Mouse (Mus musculus) midbrain, embryonic 16.5 days (tissue): Measurements from ENCODE around the gene Gm37240. TPM values are rescaled to one million over a fixed set of nuclear protein-coding genes. Genes with fewer than 3 reads are reported as not detected.

Experiments used
- ATAC-seq: fragments of 200-750 bp; cut with Nextera tagmentation; 2 replicates; pipeline ENCODE4 v1.8.0; 2017; ENCODE audit warnings: moderate TSS enrichment
- H3K27ac ChIP-seq: fragments of 300-500 bp; sonication (generic); 2 replicates; pipeline ENCODE4 v1.5.1; 2014; ENCODE audit warnings: mild to moderate bottlenecking, low read length, mixed read lengths
- H3K27me3 ChIP-seq: fragments of 300-500 bp; sonication (generic); 2 replicates; pipeline ENCODE4 v1.6.1; 2014; ENCODE audit warnings: low read depth, low read length, mixed read lengths; ENCODE audit not compliant: control insufficient read depth, insufficient read depth
- H3K36me3 ChIP-seq: fragments of 300-500 bp; sonication (generic); 2 replicates; pipeline ENCODE4 v1.6.1; 2014; ENCODE audit warnings: mild to moderate bottlenecking, low read length, moderate library complexity, mixed read lengths; ENCODE audit not compliant: control insufficient read depth, insufficient read depth
- H3K4me1 ChIP-seq: fragments of 300-500 bp; sonication (generic); 2 replicates; pipeline ENCODE4 v1.6.1; 2014; ENCODE audit warnings: mild to moderate bottlenecking, low read length, mixed read lengths; ENCODE audit not compliant: control insufficient read depth, insufficient read depth
- H3K4me2 ChIP-seq: fragments of 300-500 bp; sonication (generic); 2 replicates; pipeline ENCODE4 v1.6.1; 2014; ENCODE audit warnings: mild to moderate bottlenecking, low read length, mixed read lengths
- H3K4me3 ChIP-seq: fragments of 300-500 bp; sonication (generic); 2 replicates; pipeline ENCODE4 v1.5.1; 2014; ENCODE audit warnings: low read depth, mild to moderate bottlenecking, low read length, moderate library complexity, mixed read lengths
- H3K9ac ChIP-seq: fragments of 300-500 bp; sonication (generic); 2 replicates; pipeline ENCODE4 v1.6.1; 2014; ENCODE audit warnings: low read depth, low read length, mixed read lengths
- H3K9me3 ChIP-seq: fragments of 300-500 bp; sonication (generic); replicated peaks from 2 replicates; pipeline ENCODE4 v1.6.1; 2014; ENCODE audit warnings: mild to moderate bottlenecking, low read length, mixed read lengths; ENCODE audit not compliant: control insufficient read depth, poor library complexity, severe bottlenecking
- WGBS: fragments of 180-500 bp; shearing (Covaris S2); extraction: QIAGEN DNeasy Blood & Tissue Kit; methylation state at CpG from one replicate; pipeline ENCODE4 v1.1.7; 2014; 5-methylcytosine and 5-hydroxymethylcytosine counted together
- polyA plus RNA-seq: library from polyadenylated mRNA; unstranded; fragments of >200 nt; fragmentation: Nextera tagmentation; extraction: Ambion mirVana; gene quantifications from 2 replicates; pipeline ENCODE4 v1.2.1, GENCODE M21; 2015

Gene Gm37240
- polyA plus RNA-seq, 1 experiment from 2014 or later, result 0.26 TPM

- no peak for ATAC-seq
- H3K9me3 ChIP-seq, result no peaks in the 10 kb centered on the region
- peak overlapping the region; percentile 65 for H3K27ac ChIP-seq
- peaks cover 4% of the 10 kb centered on the region; the same call in 1 of the 2 replicates for H3K27me3 ChIP-seq
- no peaks in the 10 kb centered on the region for H3K36me3 ChIP-seq
- 4% methylated on average over 6 of the region's 6 CpGs for WGBS
- peak overlapping the region; percentile 40 for H3K4me2 ChIP-seq
- H3K4me1 ChIP-seq, result peaks cover 13% of the 10 kb centered on the region
- H3K4me3 ChIP-seq, result no peak overlapping the region; the same call in 1 of the 2 replicates
- no peak overlapping the region for H3K9ac ChIP-seq
Measured at GRCm38 (mm10) chr3:84732516-84732915, 1154.8 kb downstream of the Gm37240 start.

GRCm38 (mm10) chr3:84732016-84732502 is 1155.3 kb downstream of the Gm37240 start:
- no peaks in the 10 kb centered on the region for H3K9me3 ChIP-seq
- peaks cover 4% of the 10 kb centered on the region; the same call in 1 of the 2 replicates for H3K27me3 ChIP-seq
- H3K4me3 ChIP-seq, result peak overlapping the region; percentile 5; the same call in 1 of the 2 replicates
- 2% methylated on average over 20 of the region's 20 CpGs for WGBS
- H3K9ac ChIP-seq, result 0 out of 2 replicates have a peak overlapping the region, but pooled peaks have one; percentile 16
- peak overlapping the region; percentile 40 for H3K4me2 ChIP-seq
- peak; percentile 75 for ATAC-seq
- H3K36me3 ChIP-seq, result no peaks in the 10 kb centered on the region
- H3K27ac ChIP-seq, result peak overlapping the region; percentile 65
- H3K4me1 ChIP-seq, result peaks cover 13% of the 10 kb centered on the region

- H3K4me2 ChIP-seq, result peak overlapping the region; percentile 40
- 7% methylated on average over 9 of the region's 9 CpGs for WGBS
- no peaks in the 10 kb centered on the region for H3K36me3 ChIP-seq
- peak overlapping the region; percentile 5; the same call in 1 of the 2 replicates for H3K4me3 ChIP-seq
- H3K9me3 ChIP-seq, result no peaks in the 10 kb centered on the region
- H3K4me1 ChIP-seq, result peaks cover 13% of the 10 kb centered on the region
- 0 out of 2 replicates have a peak overlapping the region, but pooled peaks have one; percentile 16 for H3K9ac ChIP-seq
- H3K27me3 ChIP-seq, result peaks cover 4% of the 10 kb centered on the region; the same call in 1 of the 2 replicates
- ATAC-seq, result 0 out of 2 replicates have a peak, but pooled peaks have one; percentile 4
- H3K27ac ChIP-seq, result peak overlapping the region; percentile 65
Measured at GRCm38 (mm10) chr3:84731403-84732015, 1155.8 kb downstream of the Gm37240 start.

- no peak for ATAC-seq
- Histone ChIP-seq H3K4me1 (peaks cover 13% of the 10 kb centered on the region), H3K9me3 (no peaks in the 10 kb centered on the region), H3K27me3 (peaks cover 4% of the 10 kb centered on the region; the same call in 1 of the 2 replicates), H3K27ac (peak overlapping the region; percentile 52), H3K4me2 (peak overlapping the region; percentile 40), H3K36me3 (no peaks in the 10 kb centered on the region), H3K9ac (no peak overlapping the region; the same call in 1 of the 2 replicates), H3K4me3 (no peak overlapping the region)
- 28% methylated on average over 5 of the region's 5 CpGs for WGBS
Measured at GRCm38 (mm10) chr3:84731003-84731402, 1156.3 kb downstream of the Gm37240 start.

- ATAC-seq, result no peak
- peaks cover 4% of the 10 kb centered on the region; the same call in 1 of the 2 replicates for H3K27me3 ChIP-seq
- no peak overlapping the region for H3K27ac ChIP-seq
- H3K4me1 ChIP-seq, result peaks cover 13% of the 10 kb centered on the region
- 83% methylated on average over 6 of the region's 6 CpGs for WGBS
- H3K9me3 ChIP-seq, result no peaks in the 10 kb centered on the region
- H3K36me3 ChIP-seq, result no peaks in the 10 kb centered on the region
- H3K9ac ChIP-seq, result no peak overlapping the region
- H3K4me3 ChIP-seq, result no peak overlapping the region
- H3K4me2 ChIP-seq, result no peak overlapping the region
Measured at GRCm38 (mm10) chr3:84729806-84730205, 1157.5 kb downstream of the Gm37240 start.

GRCm38 (mm10) chr3:84723996-84724395 is 1163.3 kb downstream of the Gm37240 start:
- H3K4me1 ChIP-seq, result no peaks in the 10 kb centered on the region
- H3K4me3 ChIP-seq, result no peak overlapping the region
- ATAC-seq, result no peak
- no peaks in the 10 kb centered on the region for H3K36me3 ChIP-seq
- H3K27me3 ChIP-seq, result peaks cover 4% of the 10 kb centered on the region; the same call in 1 of the 2 replicates
- H3K4me2 ChIP-seq, result no peak overlapping the region
- no peaks in the 10 kb centered on the region for H3K9me3 ChIP-seq
- no peak overlapping the region for H3K9ac ChIP-seq
- no peak overlapping the region for H3K27ac ChIP-seq
- 60% methylated on average over 5 of the region's 5 CpGs for WGBS

GRCm38 (mm10) chr3:84722680-84723079 is 1164.6 kb downstream of the Gm37240 start:
- Histone ChIP-seq H3K4me2 (no peak overlapping the region), H3K9ac (no peak overlapping the region), H3K36me3 (no peaks in the 10 kb centered on the region), H3K4me3 (no peak overlapping the region), H3K27me3 (no peaks in the 10 kb centered on the region; the same call in 1 of the 2 replicates), H3K9me3 (no peaks in the 10 kb centered on the region), H3K4me1 (no peaks in the 10 kb centered on the region), H3K27ac (no peak overlapping the region)
- 100% methylated on average over 4 of the region's 4 CpGs for WGBS
- no peak for ATAC-seq

GRCm38 (mm10) chr3:84715073-84715768 is 1172.1 kb downstream of the Gm37240 start:
- 93% methylated on average over 15 of the region's 15 CpGs for WGBS
- no peaks in the 10 kb centered on the region for H3K4me1 ChIP-seq

GRCm38 (mm10) chr3:84712941-84713340 is 1174.4 kb downstream of the Gm37240 start:
- Histone ChIP-seq H3K27me3 (no peaks in the 10 kb centered on the region), H3K36me3 (no peaks in the 10 kb centered on the region), H3K9ac (no peak overlapping the region), H3K4me3 (no peak overlapping the region), H3K27ac (no peak overlapping the region), H3K4me1 (no peaks in the 10 kb centered on the region), H3K9me3 (no peaks in the 10 kb centered on the region), H3K4me2 (no peak overlapping the region)
- 54% methylated on average over 2 of the region's 2 CpGs for WGBS
- no peak for ATAC-seq

More at GRCm38 (mm10) chr3:84715073-84715768, 1172.1 kb downstream of the Gm37240 start:
- Histone ChIP-seq H3K27me3 (no peaks in the 10 kb centered on the region), H3K36me3 (no peaks in the 10 kb centered on the region), H3K9me3 (no peaks in the 10 kb centered on the region), H3K4me2 (no peak overlapping the region), H3K9ac (no peak overlapping the region), H3K4me3 (no peak overlapping the region), H3K27ac (no peak overlapping the region)
- ATAC-seq, result no peak
